Mouse (Mus musculus) CH12.LX (cell line): ENCODE results near the gene Gtf3c1. TPM values are rescaled to one million over a fixed set of nuclear protein-coding genes. Genes with fewer than 3 reads are reported as not detected.
A peak's percentile ranks its signal among the peaks of the same experiment; 100 is the strongest.

ENCODE experiments used
- DNase-seq: peaks from one replicate; pipeline ENCODE4 v3.0.0-alpha.2; 2013; ENCODE audit errors: extremely low read depth
- H3K27ac ChIP-seq: 2 replicates; pipeline ENCODE4 v1.5.1; 2012; ENCODE audit warnings: low read depth, mild to moderate bottlenecking, control low read depth, moderate library complexity; ENCODE audit not compliant: insufficient read depth
- H3K27me3 ChIP-seq: replicated peaks from 2 replicates; pipeline ENCODE3; 2012; ENCODE audit warnings: inconsistent platforms
- H3K36me3 ChIP-seq, 2 experiments: replicated peaks in 1 of 2; 2 replicates each; pipeline versions ENCODE3 to v1.6.1; 2012; ENCODE audit warnings: inconsistent platforms in 1 of 2, low read length in 1 of 2, mild to moderate bottlenecking in 1 of 2, mixed read lengths in 1 of 2, moderate library complexity in 1 of 2; ENCODE audit not compliant: control insufficient read depth in 1 of 2, insufficient read depth in 1 of 2
- H3K4me1 ChIP-seq, 2 experiments: 2 replicates each; pipeline ENCODE4 v1.6.1; 2012; ENCODE audit warnings: inconsistent platforms in 1 of 2, moderate library complexity in 1 of 2; ENCODE audit not compliant: insufficient read depth in 2 of 2, control insufficient read depth in 1 of 2
- H3K4me2 ChIP-seq: 2 replicates; pipeline ENCODE4 v1.6.1; 2012; ENCODE audit warnings: low read depth, mild to moderate bottlenecking, control low read depth; ENCODE audit not compliant: poor library complexity, insufficient read depth, severe bottlenecking
- H3K4me3 ChIP-seq, 3 experiments: fragments of 150-350 bp in 1 of 3; sonication (generic) in 1 of 3; replicated peaks in 1 of 3; 2 replicates each; pipeline versions ENCODE3 to v1.5.1; 2011 to 2012; ENCODE audit warnings: low read depth in 2 of 3, low read length in 2 of 3, mild to moderate bottlenecking in 2 of 3, moderate library complexity in 2 of 3, control low read depth in 1 of 3, improper control_type of control experiment in 1 of 3, inconsistent platforms in 1 of 3, mixed read lengths in 1 of 3; ENCODE audit not compliant: poor library complexity in 1 of 3
- H3K79me2 ChIP-seq: replicated peaks from 2 replicates; pipeline ENCODE4 v1.6.1; 2012; ENCODE audit warnings: mild to moderate bottlenecking, moderate library complexity; ENCODE audit not compliant: control insufficient read depth, poor library complexity, insufficient read depth, severe bottlenecking; ENCODE audit errors: extremely low read depth
- H3K9ac ChIP-seq: 2 replicates; pipeline ENCODE4 v1.6.1; 2012; ENCODE audit warnings: low read depth, mild to moderate bottlenecking, control low read depth, moderate library complexity; ENCODE audit not compliant: insufficient read depth
- H3K9me3 ChIP-seq: replicated peaks from 2 replicates; pipeline ENCODE3; 2012; ENCODE audit warnings: low read length, inconsistent platforms, mixed read lengths
- BHLHE40 ChIP-seq: IDR thresholded peaks from 2 replicates; pipeline ENCODE4 v1.6.1; 2011; ENCODE audit warnings: mild to moderate bottlenecking, low read depth, low read length, improper control_type of control experiment
- CHD2 ChIP-seq: IDR thresholded peaks from 2 replicates; pipeline ENCODE4 v1.6.1; 2011; ENCODE audit warnings: low read length, improper control_type of control experiment
- CTCF ChIP-seq, 2 experiments: IDR thresholded peaks in 1 of 2; conservative IDR thresholded peaks in 1 of 2; 2 replicates each; pipeline ENCODE4 v1.5.1; 2011 to 2012; ENCODE audit warnings: low read depth in 2 of 2, low read length in 2 of 2, improper control_type of control experiment in 1 of 2, inconsistent platforms in 1 of 2, mild to moderate bottlenecking in 1 of 2, moderate library complexity in 1 of 2
- E2F4 ChIP-seq: IDR thresholded peaks from 2 replicates; pipeline ENCODE4 v1.6.1; 2011; ENCODE audit warnings: low read depth, low read length, improper control_type of control experiment; ENCODE audit not compliant: insufficient replicate concordance
- ELF1 ChIP-seq: IDR thresholded peaks from 2 replicates; pipeline ENCODE4 v1.6.1; 2014; ENCODE audit warnings: low read depth, mild to moderate bottlenecking, inconsistent platforms, low read length, improper control_type of control experiment
- EP300 ChIP-seq: IDR thresholded peaks from 2 replicates; pipeline ENCODE4 v1.6.1; 2011; ENCODE audit warnings: low read length, improper control_type of control experiment
- ETS1 ChIP-seq: conservative IDR thresholded peaks from 2 replicates; pipeline ENCODE4 v1.6.1; 2012; ENCODE audit warnings: low read depth, mild to moderate bottlenecking, inconsistent platforms, low read length, improper control_type of control experiment, moderate library complexity
- IRF4 ChIP-seq: IDR thresholded peaks from 2 replicates; pipeline ENCODE4 v1.6.1; 2014; ENCODE audit warnings: low read depth, mild to moderate bottlenecking, inconsistent platforms, low read length, improper control_type of control experiment
- JUN ChIP-seq: IDR thresholded peaks from 2 replicates; pipeline ENCODE4 v1.6.1; 2011; ENCODE audit warnings: low read depth, mild to moderate bottlenecking, low read length, improper control_type of control experiment, moderate library complexity; ENCODE audit not compliant: insufficient read depth
- JUND ChIP-seq: conservative IDR thresholded peaks from 2 replicates; pipeline ENCODE4 v1.6.1; 2011; ENCODE audit warnings: low read depth, low read length, improper control_type of control experiment
- MAX ChIP-seq: IDR thresholded peaks from 2 replicates; pipeline ENCODE4 v1.6.1; 2011; ENCODE audit warnings: low read length, improper control_type of control experiment
- MEF2A ChIP-seq: IDR thresholded peaks from 2 replicates; pipeline ENCODE4 v1.6.1; 2014; ENCODE audit warnings: low read depth, mild to moderate bottlenecking, inconsistent platforms, low read length, improper control_type of control experiment, borderline replicate concordance
- MXI1 ChIP-seq: IDR thresholded peaks from 2 replicates; pipeline ENCODE4 v1.6.1; 2011; ENCODE audit warnings: mild to moderate bottlenecking, low read depth, low read length, improper control_type of control experiment
- MYC ChIP-seq: IDR thresholded peaks from 2 replicates; pipeline ENCODE4 v1.6.1; 2011; ENCODE audit warnings: low read depth, mild to moderate bottlenecking, improper control_type of control experiment, low read length
- NRF1 ChIP-seq: IDR thresholded peaks from 2 replicates; pipeline ENCODE4 v1.6.1; 2014; ENCODE audit warnings: low read depth, mild to moderate bottlenecking, inconsistent platforms, low read length, improper control_type of control experiment, moderate library complexity
- POLR2AphosphoS2 ChIP-seq: IDR thresholded peaks from 2 replicates; pipeline ENCODE4 v1.6.1; 2011; ENCODE audit warnings: low read depth, low read length, improper control_type of control experiment
- USF2 ChIP-seq: conservative IDR thresholded peaks from 2 replicates; pipeline ENCODE4 v1.6.1; 2011; ENCODE audit warnings: low read depth, low read length, improper control_type of control experiment
- ZC3H11A ChIP-seq: IDR thresholded peaks from 2 replicates; pipeline ENCODE4 v1.6.1; 2012; ENCODE audit warnings: low read depth, mild to moderate bottlenecking, inconsistent platforms, low read length, improper control_type of control experiment
- ZKSCAN1 ChIP-seq: IDR thresholded peaks from 2 replicates; pipeline ENCODE4 v1.6.1; 2012; ENCODE audit warnings: low read depth, inconsistent platforms, low read length, improper control_type of control experiment, borderline replicate concordance
- ZMIZ1 ChIP-seq: IDR thresholded peaks from 2 replicates; pipeline ENCODE4 v1.6.1; 2012; ENCODE audit warnings: low read depth, mild to moderate bottlenecking, inconsistent platforms, low read length, improper control_type of control experiment
- ZNF384 ChIP-seq: IDR thresholded peaks from 2 replicates; pipeline ENCODE4 v1.6.1; 2012; ENCODE audit warnings: low read depth, low read length, improper control_type of control experiment, inconsistent platforms
- dilution Hi-C: fragments of 300-500 bp; cut with MboI; formaldehyde crosslinking; loops from 2 replicates; pipeline ENCODE4 v1.14.3; 2020; ENCODE audit warnings: low sequenced_read_pairs; ENCODE audit not compliant: extremely low pct_unique_long_range_greater_than_20kb, extremely low pct_ligation_motif_present
- in situ Hi-C: fragments of 300-500 bp; cut with MboI; formaldehyde crosslinking; loops from 3 replicates; pipeline ENCODE4 v1.14.3; 2019; ENCODE audit warnings: low sequenced_read_pairs, low pct_ligation_motif_present, low pct_unique_long_range_greater_than_20kb, mixed read lengths
- polyA plus RNA-seq: library from polyadenylated mRNA; unstranded; fragments of >175 nt; gene quantifications from 2 replicates; pipeline ENCODE4 v1.2.1, GENCODE M21; 2012; ENCODE audit warnings: low read depth; ENCODE audit not compliant: insufficient read length
- total RNA-seq, 2 experiments: library from RNA; depleted of rRNA; stranded (reverse); fragments of 300-350 nt in 1 of 2; fragments of >200 nt in 1 of 2; gene quantifications; 2 replicates each; pipeline ENCODE4 v1.2.3; 2012 to 2014

Gtf3c1 gene
- total and polyA plus RNA-seq, 3 experiments: 20.2 to 48.4 (median 46.8) TPM

DNA sequence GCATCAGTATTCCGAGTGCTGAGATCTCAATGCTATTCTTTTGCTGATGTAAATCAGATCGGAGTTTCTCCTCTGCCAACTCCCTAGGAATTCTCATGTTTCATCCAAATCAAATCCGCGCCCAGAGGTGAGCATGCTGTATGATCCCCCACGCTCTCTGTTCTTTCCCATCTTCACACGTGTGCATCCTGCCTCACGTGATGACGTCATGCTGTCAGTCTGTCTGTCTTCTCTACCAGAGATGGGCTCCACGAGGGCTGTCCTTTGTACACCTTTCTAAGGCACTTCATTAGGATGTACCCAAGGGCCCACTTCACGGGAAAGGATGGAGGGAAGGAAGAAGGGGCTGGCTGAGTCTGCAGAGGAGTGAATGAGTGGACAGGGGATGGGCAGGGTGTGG lies 107.4 kb downstream of the Gtf3c1 start:
- Histone ChIP-seq H3K27ac (peak overlapping the region; percentile 96), H3K79me2 (peaks cover 18% of the 10 kb centered on the region), H3K36me3 (peaks cover 5 to 8% of the 10 kb centered on the region in 2 experiments), H3K4me3 (peak overlapping the region; percentile 20 to 49 (median 29)), H3K9ac (peak overlapping the region; percentile 47), H3K4me1 (peaks cover 28 to 74% of the 10 kb centered on the region in 2 experiments), H3K27me3 (no peaks in the 10 kb centered on the region), H3K9me3 (no peaks in the 10 kb centered on the region), H3K4me2 (peak overlapping the region; percentile 48)
- no peak for TF ChIP-seq CHD2
- TF ChIP-seq CTCF (conservative IDR thresholded peaks at IDR 0.05 in 1 of 2, IDR thresholded peaks at IDR 0.05 in 1 of 2; ENCODE audit: low read depth in 2 of 2, low read length in 2 of 2): no peak
- peak; percentile 50; the same call in 1 of the 2 replicates for TF ChIP-seq MXI1
- TF ChIP-seq BHLHE40: peak; percentile 98
- TF ChIP-seq JUN: peak; percentile 59
- peak; percentile 58; the same call in 1 of the 2 replicates for TF ChIP-seq JUND
- TF ChIP-seq MYC: no peak; the same call in none of the 2 replicates
- TF ChIP-seq MAX: peak; percentile 71
- no peak for TF ChIP-seq ZC3H11A
- TF ChIP-seq EP300: no peak
- 0 out of 2 replicates have a peak, but pooled peaks have one; percentile 38 for TF ChIP-seq ETS1
- no peak for TF ChIP-seq ZNF384
- in situ Hi-C loops: no loop called here
- peak; percentile 60 for DNase-seq
- dilution Hi-C loops: no loop called here

DNA sequence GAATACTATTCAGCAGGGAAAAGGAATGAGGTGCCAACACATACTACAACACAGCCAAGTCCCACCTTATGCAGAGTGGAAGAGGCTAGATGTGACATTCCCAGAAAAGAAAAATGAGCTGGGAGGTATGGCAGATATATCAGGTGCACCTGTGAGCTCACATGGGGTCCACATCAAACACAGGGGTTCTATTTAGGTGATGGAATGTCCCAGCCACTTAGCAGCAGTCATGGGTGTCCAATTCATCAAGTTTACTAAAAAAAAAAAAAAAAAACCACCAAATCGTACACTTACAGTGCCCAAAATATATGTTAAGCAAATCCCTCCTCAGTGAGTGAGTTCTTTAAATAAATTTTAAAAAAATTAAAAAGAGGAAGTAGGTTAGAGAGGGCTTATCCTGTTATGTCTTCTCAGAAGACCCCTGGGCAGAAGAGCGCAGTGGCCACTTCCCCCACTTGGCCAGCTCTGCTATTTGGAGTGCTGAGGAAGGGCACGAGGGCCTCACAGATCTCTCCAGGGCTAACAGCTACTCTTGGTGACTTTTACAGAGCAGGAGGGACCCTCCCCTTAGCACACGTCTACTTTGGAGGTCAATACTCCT lies 108.1 kb downstream of the Gtf3c1 start:
- dilution Hi-C loops (no loop called here), in situ Hi-C loops (no loop called here)
- Histone ChIP-seq H3K27me3 (no peaks in the 10 kb centered on the region), H3K27ac (peak overlapping the region; percentile 96), H3K4me1 (peaks cover 28 to 77% of the 10 kb centered on the region in 2 experiments), H3K9ac (peak overlapping the region; percentile 5; the same call in 1 of the 2 replicates), H3K4me2 (peak overlapping the region; percentile 48; the same call in 1 of the 2 replicates), H3K36me3 (peaks cover 0 to 2% of the 10 kb centered on the region in 2 experiments), H3K9me3 (no peaks in the 10 kb centered on the region), H3K4me3 (peak overlapping the region in 2 of 3 experiments; percentile 10 to 49), H3K79me2 (peaks cover 12% of the 10 kb centered on the region)
- TF ChIP-seq ZNF384 (peak; percentile 93), ETS1 (peak; percentile 39; the same call in 1 of the 2 replicates), MEF2A (peak; percentile 70; the same call in 1 of the 2 replicates), NRF1 (no peak), USF2 (0 out of 2 replicates have a peak, but pooled peaks have one; percentile 6), ZMIZ1 (no peak), IRF4 (peak; percentile 47; the same call in 1 of the 2 replicates), E2F4 (no peak), ZKSCAN1 (no peak), ELF1 (no peak), POLR2AphosphoS2 (no peak), EP300 (peak; percentile 44; the same call in 1 of the 2 replicates)
- DNase-seq: no peak
